Mouse (Mus musculus) left cerebral cortex, adult 2 months (tissue): Measurements from ENCODE around the gene Pla2g2d. TPM values are rescaled to one million over a fixed set of nuclear protein-coding genes. Genes with fewer than 3 reads are reported as not detected.

Experiments
- DNase-seq, 2 experiments: peaks; one replicate each; pipeline ENCODE4 v3.0.0; 2021 to 2022; ENCODE audit warnings: low spot score in 2 of 2, mixed read lengths in 1 of 2; ENCODE audit errors: extremely low spot score in 1 of 2
- H3K27ac ChIP-seq: fragments of 200-600 bp; 2 replicates; pipeline ENCODE4 v1.8.1; 2022
- H3K4me3 ChIP-seq: fragments of 200-600 bp; 2 replicates; pipeline ENCODE4 v1.8.1; 2022
- CTCF ChIP-seq: fragments of 200-600 bp; IDR thresholded peaks from 2 replicates; pipeline ENCODE4 v1.8.1; 2022; ENCODE audit warnings: antibody characterized with exemption, mild to moderate bottlenecking, moderate library complexity
- intact Hi-C: fragments of 180-260 bp; cut with DNase I; formaldehyde crosslinking; loops from one replicate; pipeline ENCODE4 v1.15.1; 2025
- long read RNA-seq, 2 experiments: library from polyadenylated mRNA; stranded (forward); transcript quantifications; one replicate each; pipeline ENCODE4 v2.0.0; 2021; ENCODE audit warnings: borderline mapping rate in 2 of 2
- total RNA-seq, 2 experiments: library from RNA; stranded (reverse); gene quantifications; 2 replicates each; pipeline ENCODE4 v1.2.3; 2021

Gene Pla2g2d
- total RNA-seq: under 1 TPM; 0.42 to 0.97 TPM
- long read RNA-seq, experiment 1, partial matches to known transcripts: 0 of 2 reads
- long read RNA-seq, experiment 1, other reads (novel, unspliced or antisense): 0 of 2 reads
- long read RNA-seq, experiment 2, partial matches to known transcripts: 1 of 2 reads
- long read RNA-seq, experiment 2, other reads (novel, unspliced or antisense): 1 of 2 reads

DNA sequence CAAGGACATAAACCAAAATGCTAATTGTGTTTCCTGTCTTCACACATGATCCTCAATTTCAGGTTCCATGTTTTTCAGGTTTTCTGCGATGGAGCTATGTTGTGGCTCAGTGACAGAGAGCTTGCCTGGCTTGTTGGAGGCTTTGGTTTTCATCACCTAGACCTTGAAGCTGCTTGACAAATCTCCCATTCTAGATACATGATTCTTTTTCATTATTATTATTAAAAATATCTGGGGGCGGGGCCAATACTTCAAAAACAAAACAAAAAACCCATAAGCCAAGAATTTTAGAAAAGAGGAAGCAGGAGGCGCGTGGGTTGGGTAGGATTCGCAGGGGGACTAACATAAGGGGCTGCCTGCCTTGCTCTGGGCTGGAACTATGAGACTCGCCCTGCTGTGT lies at the start of gene Pla2g2d:
Pla2g2d (plus strand) TSS at position 301 of the 400 bp plus-strand sequence.
- no peak for TF ChIP-seq CTCF
- no peak for DNase-seq
- Histone ChIP-seq H3K4me3 (no peak within 1 kb of the TSS), H3K27ac (no peak within 1 kb of the TSS)
- intact Hi-C loops: no loop called here

GRCm38 (mm10) chr4:138725751-138726150 lies 49.8 kb upstream of the Pla2g2d start:
- no peak for TF ChIP-seq CTCF
- intact Hi-C loops: loop anchor here (2.0 kb wide), 1 partner anchor 271 kb away; the partner anchor contains the start of gene Camk2n1
- no peak for DNase-seq
- Histone ChIP-seq H3K27ac (peak overlapping the region; percentile 89), H3K4me3 (no peak overlapping the region)

DNA sequence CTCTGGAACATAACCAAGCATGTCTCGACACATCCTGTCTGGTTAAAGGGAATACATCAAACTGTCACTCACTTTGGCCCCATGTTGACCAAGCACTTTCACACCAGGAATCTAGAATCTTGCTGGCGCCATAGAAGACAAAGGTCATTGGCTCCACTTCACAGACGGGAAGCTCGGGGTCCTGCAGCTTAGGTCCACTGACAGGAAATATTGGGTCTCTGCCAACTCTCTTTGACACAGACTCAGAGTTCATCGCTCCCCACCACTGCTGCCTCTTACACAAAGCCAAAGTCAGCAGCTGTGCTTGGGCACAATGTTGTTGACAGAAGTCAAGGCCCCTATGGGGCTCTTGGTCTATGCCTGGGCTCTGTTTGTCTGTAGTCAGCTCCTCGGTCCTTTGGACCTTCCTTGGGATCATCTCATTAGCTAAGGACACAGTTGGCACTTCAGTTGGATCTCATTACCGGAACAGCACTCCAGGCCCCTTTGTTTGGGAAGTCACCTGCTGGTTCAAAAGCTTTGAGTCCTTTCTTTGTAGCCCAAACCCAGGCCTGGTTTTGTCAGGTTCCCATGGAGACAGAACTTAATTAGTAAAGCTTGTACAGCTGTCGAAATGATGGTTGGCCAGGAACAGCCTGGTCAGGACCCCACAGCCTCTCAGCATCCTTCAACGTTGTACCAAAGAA lies 46.4 kb upstream of the Pla2g2d start:
- DNase-seq: no peak
- TF ChIP-seq CTCF: no peak
- Histone ChIP-seq H3K4me3 (no peak overlapping the region), H3K27ac (0 out of 2 replicates have a peak overlapping the region, but pooled peaks have one; percentile 16)
- intact Hi-C loops: no loop called here

DNA sequence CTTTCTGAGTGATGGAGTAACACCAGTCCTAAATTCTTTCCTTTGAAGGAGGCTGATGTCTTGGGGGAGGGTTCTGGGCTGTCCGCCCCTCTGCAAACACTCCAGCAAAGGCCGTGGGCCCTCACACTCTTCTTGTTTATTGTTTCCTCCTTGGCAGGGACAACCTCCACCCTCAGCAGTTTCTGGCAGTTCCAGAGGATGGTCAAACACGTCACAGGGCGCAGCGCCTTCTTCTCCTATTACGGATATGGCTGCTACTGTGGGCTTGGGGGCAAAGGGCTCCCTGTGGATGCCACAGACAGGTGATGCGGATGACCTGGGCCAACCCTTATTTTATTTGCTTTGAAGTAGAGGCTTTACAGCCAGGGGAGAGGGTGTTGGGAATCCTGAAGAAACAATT lies 41.4 kb upstream of the Pla2g2d start:
- DNase-seq: no peak
- no peak for TF ChIP-seq CTCF
- Histone ChIP-seq H3K27ac (peak overlapping the region; percentile 13), H3K4me3 (no peak overlapping the region)
- intact Hi-C loops: no loop called here

GRCm38 (mm10) chr4:138734863-138735262 lies 40.7 kb upstream of the Pla2g2d start:
- H3K27ac ChIP-seq: peak overlapping the region; percentile 44
- TF ChIP-seq CTCF: no peak
- no peak for DNase-seq
- intact Hi-C loops: no loop called here
- H3K4me3 ChIP-seq: no peak overlapping the region

DNA sequence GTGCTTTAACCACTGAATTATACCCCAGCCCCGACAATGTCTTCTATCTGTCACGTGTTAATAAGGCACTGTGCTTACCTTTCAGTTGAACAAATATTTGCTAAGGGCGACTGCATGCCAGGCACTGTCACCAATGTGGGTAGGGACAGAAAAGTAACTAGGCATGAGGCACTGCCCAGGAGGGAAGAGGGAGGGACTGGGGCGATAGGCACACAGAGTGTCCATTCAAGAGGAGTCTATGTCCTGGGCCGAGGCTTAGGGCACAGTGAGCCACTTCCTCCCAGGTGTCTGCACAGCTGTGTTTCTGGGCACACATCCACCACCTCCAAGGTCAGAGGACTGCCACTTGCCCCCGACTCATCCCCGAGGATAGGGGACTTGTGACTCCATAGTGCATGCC lies 38.5 kb upstream of the Pla2g2d start, which contains the start of gene Ubxn10:
Ubxn10 (minus strand) TSS at position 137 of the 400 bp plus-strand sequence.
- H3K27ac ChIP-seq: peak within 1 kb of the TSS; percentile 84
- no peak for DNase-seq
- TF ChIP-seq CTCF: no peak
- intact Hi-C loops: no loop called here
- no peak within 1 kb of the TSS for H3K4me3 ChIP-seq

GRCm38 (mm10) chr4:138739136-138739851 lies 36.2 kb upstream of the Pla2g2d start:
- H3K27ac ChIP-seq: peak overlapping the region; percentile 84

DNA sequence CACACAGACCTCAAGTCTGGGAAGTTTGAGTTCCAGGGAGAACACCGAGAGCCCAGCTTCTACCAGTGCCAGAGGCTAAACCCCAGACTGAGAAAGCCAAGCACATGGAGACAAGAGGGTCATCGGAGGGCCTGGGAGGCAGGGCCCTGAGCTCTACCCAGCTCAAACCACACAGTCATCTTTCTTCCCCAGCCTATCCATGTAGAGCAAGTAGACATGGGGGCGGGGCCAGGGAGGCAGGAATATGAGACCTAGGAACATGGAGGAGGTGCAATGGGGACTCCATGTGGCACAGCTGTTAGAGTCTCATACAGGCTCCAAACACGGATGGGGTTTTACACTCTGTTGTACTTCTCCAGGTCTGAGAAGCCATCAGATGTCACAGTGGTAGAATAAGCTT lies 29.7 kb upstream of the Pla2g2d start:
- no peak for TF ChIP-seq CTCF
- Histone ChIP-seq H3K27ac (0 out of 2 replicates have a peak overlapping the region, but pooled peaks have one; percentile 15), H3K4me3 (no peak overlapping the region)
- intact Hi-C loops: loop anchor here (2.0 kb wide), 1 partner anchor 297 kb away; no protein-coding TSS in a partner anchor
- DNase-seq: no peak

More at GRCm38 (mm10) chr4:138739136-138739851, 36.2 kb upstream of the Pla2g2d start:
- no peak overlapping the region for H3K4me3 ChIP-seq
- DNase-seq: peak; percentile 36 to 56
- intact Hi-C loops: no loop called here
- TF ChIP-seq CTCF: no peak

DNA sequence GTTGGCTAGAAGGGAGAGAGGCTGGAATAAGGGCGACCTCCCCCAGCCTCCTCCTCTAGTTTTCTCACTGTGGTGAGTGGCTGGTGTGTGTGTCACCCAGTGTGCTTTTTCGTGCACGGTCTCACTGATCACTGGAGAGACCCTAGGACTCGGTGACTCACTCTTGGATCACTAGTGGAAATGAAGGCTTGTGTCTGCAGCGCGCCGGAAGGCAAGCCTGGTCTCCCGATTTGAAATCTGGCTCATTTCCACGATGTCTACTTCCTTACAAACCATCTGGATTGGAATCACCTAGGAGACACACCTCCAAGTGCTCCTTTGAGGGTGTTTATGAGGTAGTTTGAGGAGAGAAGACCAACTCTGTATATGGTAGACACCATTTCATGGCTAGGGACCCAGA lies 28.7 kb upstream of the Pla2g2d start:
- DNase-seq: no peak
- Histone ChIP-seq H3K4me3 (no peak overlapping the region), H3K27ac (peak overlapping the region; percentile 33; the same call in 1 of the 2 replicates)
- intact Hi-C loops: loop anchor here (2.0 kb wide), 1 partner anchor 298 kb away; no protein-coding TSS in a partner anchor
- no peak for TF ChIP-seq CTCF

GRCm38 (mm10) chr4:138747851-138748250 lies 27.7 kb upstream of the Pla2g2d start:
- DNase-seq: peak; percentile 43 to 54
- H3K4me3 ChIP-seq: no peak overlapping the region
- intact Hi-C loops: loop anchor here (1.0 to 2.0 kb wide), 3 partner anchors 45 to 299 kb away; no protein-coding TSS in a partner anchor
- H3K27ac ChIP-seq: peak overlapping the region; percentile 66; the same call in 1 of the 2 replicates
- no peak; the same call in none of the 2 replicates for TF ChIP-seq CTCF

DNA sequence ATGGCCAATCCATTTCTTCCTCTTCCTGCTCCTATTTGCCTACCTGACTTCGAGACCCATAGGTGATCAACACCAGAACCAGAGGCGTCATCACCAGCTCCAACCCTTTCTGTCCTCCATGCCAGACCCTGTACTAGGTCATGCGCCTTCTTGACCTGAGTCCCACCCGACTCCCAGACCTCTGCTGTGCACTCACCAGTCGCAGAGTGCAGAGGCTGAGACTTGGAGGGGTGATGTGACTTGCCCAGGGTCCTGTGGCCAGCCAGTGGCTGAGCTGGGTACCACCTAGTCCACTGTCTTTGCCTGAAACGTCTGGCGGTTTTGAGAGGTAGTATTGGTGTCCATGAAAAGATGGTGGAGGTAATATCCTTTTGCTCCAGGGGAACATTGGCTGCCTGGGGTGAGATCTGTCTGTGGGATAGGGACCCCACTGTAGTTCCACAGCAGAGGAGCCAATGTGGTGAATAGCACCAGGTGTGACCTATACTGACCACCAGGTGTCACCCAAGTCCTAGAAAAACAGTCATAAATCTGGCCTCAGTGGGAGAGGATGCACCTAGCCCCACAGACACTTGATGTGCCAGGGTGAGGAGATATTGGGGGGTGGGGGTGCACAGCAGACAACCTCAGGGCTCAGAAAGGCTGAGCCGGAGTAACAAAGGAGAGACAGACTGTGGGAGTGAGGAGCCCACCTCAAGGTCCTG lies 27.0 kb upstream of the Pla2g2d start:
- peak overlapping the region; percentile 66 for H3K27ac ChIP-seq
- intact Hi-C loops: loop anchor here (1.0 kb wide), 2 partner anchors 45 to 103 kb away; no protein-coding TSS in a partner anchor
- H3K4me3 ChIP-seq: no peak overlapping the region
- DNase-seq: peak; percentile 57
- TF ChIP-seq CTCF: peak; percentile 77
